8 mouse cellular contexts compared by ENCODE assay signal in genomic region chr14:74709054-74709453, GRCm38 (mm10). TPM values are rescaled to one million over a fixed set of nuclear protein-coding genes. Genes with fewer than 3 reads are reported as not detected.
A peak's percentile ranks its signal among the peaks of the same experiment; 100 is the strongest.
DNase-seq lines count a peak whose midpoint lies in the region; ATAC-seq and TF ChIP-seq lines count a peak whose summit lies in the region.

No protein-coding gene starts in this region.

- H3K4me3 ChIP-seq in kidney, adult 2 months (ENCODE audit: insufficient read depth, low read depth, low read length) = no peak overlapping the region
- H3K4me3 ChIP-seq in kidney, embryonic 16.5 days (ENCODE audit: low read length) = no peak overlapping the region
- H3K4me3 ChIP-seq in liver, embryonic 13.5 days (replicated peaks) = no peak overlapping the region
- H3K4me3 ChIP-seq in neural tube, embryonic 15.5 days (replicated peaks) = no peak overlapping the region

- H3K36me3 ChIP-seq in kidney, adult 2 months (ENCODE audit: control insufficient read depth, insufficient read depth, low read length) = no peaks in the 10 kb centered on the region
- no peaks in the 10 kb centered on the region for H3K36me3 ChIP-seq in kidney, embryonic 16.5 days (ENCODE audit: insufficient read depth, low read length)
- no peaks in the 10 kb centered on the region for H3K36me3 ChIP-seq in liver, embryonic 13.5 days
- no peaks in the 10 kb centered on the region for H3K36me3 ChIP-seq in neural tube, embryonic 15.5 days

- H3K4me1 ChIP-seq in kidney, adult 2 months (ENCODE audit: control insufficient read depth, insufficient read depth, low read length) = no peaks in the 10 kb centered on the region
- H3K4me1 ChIP-seq in kidney, embryonic 16.5 days (ENCODE audit: insufficient read depth, low read length) = no peaks in the 10 kb centered on the region
- no peaks in the 10 kb centered on the region for H3K4me1 ChIP-seq in liver, embryonic 13.5 days (replicated peaks)
- H3K4me1 ChIP-seq in neural tube, embryonic 15.5 days = no peaks in the 10 kb centered on the region

- no peaks in the 10 kb centered on the region for H3K27me3 ChIP-seq in kidney, adult 2 months (replicated peaks; ENCODE audit: control insufficient read depth, insufficient read depth, low read length)
- H3K27me3 ChIP-seq in kidney, embryonic 16.5 days (ENCODE audit: insufficient read depth, low read length) = no peaks in the 10 kb centered on the region
- no peaks in the 10 kb centered on the region for H3K27me3 ChIP-seq in liver, embryonic 13.5 days
- H3K27me3 ChIP-seq in neural tube, embryonic 15.5 days (replicated peaks) = no peaks in the 10 kb centered on the region

- 0 out of 2 replicates have a peak, but pooled peaks cover 3% of the 10 kb centered on the region for H3K9me3 ChIP-seq in kidney, embryonic 16.5 days (ENCODE audit: low read length)
- H3K9me3 ChIP-seq in liver, embryonic 13.5 days (replicated peaks) = no peaks in the 10 kb centered on the region
- H3K9me3 ChIP-seq in neural tube, embryonic 15.5 days (replicated peaks) = no peaks in the 10 kb centered on the region

- H3K27ac ChIP-seq in kidney, adult 2 months (ENCODE audit: insufficient read depth, low read depth, low read length) = no peak overlapping the region
- no peak overlapping the region for H3K27ac ChIP-seq in kidney, embryonic 16.5 days (ENCODE audit: low read length)
- H3K27ac ChIP-seq in liver, embryonic 13.5 days = no peak overlapping the region
- H3K27ac ChIP-seq in neural tube, embryonic 15.5 days (replicated peaks) = no peak overlapping the region

- no peak overlapping the region for H3K4me2 ChIP-seq in kidney, embryonic 16.5 days (replicated peaks; ENCODE audit: low read depth, low read length)
- H3K4me2 ChIP-seq in liver, embryonic 13.5 days = no peak overlapping the region
- H3K4me2 ChIP-seq in neural tube, embryonic 15.5 days = no peak overlapping the region

- peak; percentile 37 for DNase-seq in kidney, adult 2 months
- peak; percentile 37 for DNase-seq in CD4-positive helper T cell, adult 2 months (ENCODE audit: low read depth, low spot score)
- peak; percentile 61 for DNase-seq in R1 (ENCODE audit: low read depth, low spot score)
- peak; percentile 24 for DNase-seq in liver, embryonic 13.5 days
- peak; percentile 40 to 71 for DNase-seq in spleen, postnatal 4 days (ENCODE audit: low spot score in 2 of 2)

- H3K9ac ChIP-seq in kidney, embryonic 16.5 days (replicated peaks; ENCODE audit: low read length) = no peak overlapping the region
- H3K9ac ChIP-seq in liver, embryonic 13.5 days = no peak overlapping the region
- no peak overlapping the region for H3K9ac ChIP-seq in neural tube, embryonic 15.5 days (replicated peaks)

- no peak for ATAC-seq in kidney, embryonic 16.5 days (ENCODE audit: low FRiP score, low TSS enrichment)
- peak; percentile 71 for ATAC-seq in erythroid progenitor cell, adult 5-6 weeks (replicated peaks; ENCODE audit: low FRiP score, poor library complexity, severe bottlenecking)
- ATAC-seq in liver, embryonic 13.5 days (ENCODE audit: low read depth) = no peak
- ATAC-seq in neural tube, embryonic 15.5 days (ENCODE audit: low FRiP score) = no peak

- TF ChIP-seq CTCF in kidney, adult 2 months (conservative IDR thresholded peaks at IDR 0.05; ENCODE audit: insufficient read depth, insufficient read length, low read depth, low read length) = peak; percentile 11; the same call in 1 of the 2 replicates

- WGBS in kidney, adult 2 months = 13% methylated on average over 3 of the region's 3 CpGs
- 27% methylated on average over 3 of the region's 3 CpGs for WGBS in kidney, embryonic 16.5 days
- 15% methylated on average over 3 of the region's 3 CpGs for WGBS in liver, embryonic 13.5 days (ENCODE audit: insufficient replicate concordance)
- 20% methylated on average over 3 of the region's 3 CpGs for WGBS in neural tube, embryonic 15.5 days

- TF ChIP-seq POLR2A in kidney, adult 2 months (IDR thresholded peaks at IDR 0.05; ENCODE audit: low read depth, low read length) = no peak

RNA-seq across cellular contexts. Expression of gene Esd, which starts 23.0 kb away (rescaled TPM):
- polyA plus RNA-seq in kidney, adult 2 months (2012; rRNA removed) = 315 and 394 TPM in 2 replicates
- polyA plus RNA-seq in kidney, embryonic 16.5 days (2015; fragmentation: Nextera tagmentation; extraction: Ambion mirVana) = 431 and 472 TPM in 2 replicates
- 59.1 and 82.2 TPM in 2 replicates for total RNA-seq in erythroid progenitor cell, adult 5-6 weeks (2015; ENCODE audit: low replicate concordance)
- total RNA-seq in erythroid progenitor cell, adult 5-6 weeks (2017; ENCODE audit: low replicate concordance) = 62.2 and 67.1 TPM in 2 replicates
- 257 and 280 TPM in 2 replicates for polyA plus RNA-seq in liver, embryonic 13.5 days (2015; fragmentation: Nextera tagmentation; extraction: Ambion mirVana)
- polyA plus RNA-seq in neural tube, embryonic 15.5 days (2015; fragmentation: Nextera tagmentation; extraction: Ambion mirVana) = 225 and 226 TPM in 2 replicates
